Mouse (Mus musculus): ENCODE results near the gene Anln. TPM values are rescaled to one million over a fixed set of nuclear protein-coding genes. Genes with fewer than 3 reads are reported as not detected.

Anln gene
- polyA plus RNA-seq, 1 experiment from 2014 or later, result 2.8 TPM

GRCm38 (mm10) chr9:22368030-22368429 lies 21.0 kb downstream of the Anln start:
- no peaks in the 10 kb centered on the region for H3K27me3 ChIP-seq (replicated peaks; ENCODE audit: insufficient read depth, low read length)
- no peaks in the 10 kb centered on the region for H3K9me3 ChIP-seq (ENCODE audit: low read length)
- no peaks in the 10 kb centered on the region for H3K4me1 ChIP-seq (ENCODE audit: insufficient read depth, low read depth, low read length)
- H3K27ac ChIP-seq (ENCODE audit: low read length), result peak overlapping the region; percentile 51
- 66% methylated on average over 6 of the region's 6 CpGs for WGBS
- ATAC-seq, result peak; percentile 33; the same call in 1 of the 2 replicates
- H3K9ac ChIP-seq (replicated peaks; ENCODE audit: low read depth), result no peak overlapping the region
- TF ChIP-seq EP300 (IDR thresholded peaks at IDR 0.05), result no peak
- no peak overlapping the region for H3K4me3 ChIP-seq (ENCODE audit: low read depth, low read length)
- no peaks in the 10 kb centered on the region for H3K36me3 ChIP-seq (ENCODE audit: insufficient read depth, low read length)
- peak; percentile 25 for DNase-seq (ENCODE audit: low spot score)
- H3K4me2 ChIP-seq (replicated peaks; ENCODE audit: low read depth, low read length), result 0 out of 2 replicates have a peak overlapping the region, but pooled peaks have one; percentile 14

- H3K4me2 ChIP-seq (replicated peaks; ENCODE audit: low read depth, low read length), result no peak overlapping the region
- no peak overlapping the region for H3K9ac ChIP-seq (replicated peaks; ENCODE audit: low read depth)
- TF ChIP-seq EP300 (IDR thresholded peaks at IDR 0.05) (no peak), CTCF (IDR thresholded peaks at IDR 0.05) (no peak)
- ATAC-seq, result no peak
- H3K27ac ChIP-seq (ENCODE audit: low read length), result no peak overlapping the region
- 89% methylated on average over 10 of the region's 10 CpGs for WGBS
- DNase-seq (ENCODE audit: low spot score), result no peak
- H3K9me3 ChIP-seq (ENCODE audit: low read length), result no peaks in the 10 kb centered on the region
- H3K27me3 ChIP-seq (replicated peaks; ENCODE audit: insufficient read depth, low read length), result no peaks in the 10 kb centered on the region
- H3K4me1 ChIP-seq (ENCODE audit: insufficient read depth, low read depth, low read length), result no peaks in the 10 kb centered on the region
- no peak overlapping the region for H3K4me3 ChIP-seq (ENCODE audit: low read depth, low read length)
- no peaks in the 10 kb centered on the region for H3K36me3 ChIP-seq (ENCODE audit: insufficient read depth, low read length)
Measured at GRCm38 (mm10) chr9:22366621-22367020, 22.4 kb downstream of the Anln start.

DNA sequence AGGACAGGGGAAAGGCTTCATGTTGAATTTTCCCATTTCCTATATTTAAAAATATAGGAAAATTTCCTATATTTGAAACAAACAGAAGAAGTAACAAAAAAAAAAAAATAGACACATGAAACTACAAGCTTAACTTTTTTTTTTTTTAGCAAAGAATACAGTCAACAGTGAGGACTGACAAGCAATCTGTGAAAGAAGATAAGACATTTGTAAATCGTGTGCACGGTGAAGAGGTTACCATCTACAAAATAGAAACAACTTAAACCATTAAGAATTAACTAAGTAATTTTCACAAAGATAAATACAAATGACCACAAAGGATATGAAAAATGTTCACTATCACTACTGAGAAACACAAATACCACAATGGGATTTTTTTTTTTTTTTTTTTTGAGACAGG lies 22.8 kb downstream of the Anln start:
- ATAC-seq (no peak), DNase-seq (ENCODE audit: low spot score) (no peak)
- no peaks in the 10 kb centered on the region for H3K4me1 ChIP-seq (ENCODE audit: insufficient read depth, low read depth, low read length)
- H3K4me3 ChIP-seq (ENCODE audit: low read depth, low read length), result no peak overlapping the region
- H3K9ac ChIP-seq (replicated peaks; ENCODE audit: low read depth), result no peak overlapping the region
- TF ChIP-seq CTCF (IDR thresholded peaks at IDR 0.05), result no peak
- no peak for TF ChIP-seq EP300 (IDR thresholded peaks at IDR 0.05)
- H3K27me3 ChIP-seq (replicated peaks; ENCODE audit: insufficient read depth, low read length), result no peaks in the 10 kb centered on the region
- no peak overlapping the region for H3K4me2 ChIP-seq (replicated peaks; ENCODE audit: low read depth, low read length)
- H3K27ac ChIP-seq (ENCODE audit: low read length), result no peak overlapping the region
- H3K9me3 ChIP-seq (ENCODE audit: low read length), result no peaks in the 10 kb centered on the region
- 88% methylated on average over 2 of the region's 2 CpGs for WGBS
- H3K36me3 ChIP-seq (ENCODE audit: insufficient read depth, low read length), result no peaks in the 10 kb centered on the region

- Histone ChIP-seq H3K4me1 (ENCODE audit: insufficient read depth, low read depth, low read length) (no peaks in the 10 kb centered on the region), H3K4me2 (replicated peaks; ENCODE audit: low read depth, low read length) (no peak overlapping the region), H3K27me3 (replicated peaks; ENCODE audit: insufficient read depth, low read length) (no peaks in the 10 kb centered on the region), H3K4me3 (ENCODE audit: low read depth, low read length) (no peak overlapping the region), H3K36me3 (ENCODE audit: insufficient read depth, low read length) (0 out of 2 replicates have a peak, but pooled peaks cover 7% of the 10 kb centered on the region), H3K27ac (ENCODE audit: low read length) (no peak overlapping the region), H3K9ac (replicated peaks; ENCODE audit: low read depth) (no peak overlapping the region), H3K9me3 (ENCODE audit: low read length) (no peaks in the 10 kb centered on the region)
- DNase-seq (ENCODE audit: low spot score), result no peak
- TF ChIP-seq EP300 (IDR thresholded peaks at IDR 0.05), result no peak
- TF ChIP-seq CTCF (IDR thresholded peaks at IDR 0.05), result no peak
- ATAC-seq, result no peak
- 84% methylated on average over 6 of the region's 6 CpGs for WGBS
Measured at GRCm38 (mm10) chr9:22360916-22361315, 28.1 kb downstream of the Anln start.

DNA sequence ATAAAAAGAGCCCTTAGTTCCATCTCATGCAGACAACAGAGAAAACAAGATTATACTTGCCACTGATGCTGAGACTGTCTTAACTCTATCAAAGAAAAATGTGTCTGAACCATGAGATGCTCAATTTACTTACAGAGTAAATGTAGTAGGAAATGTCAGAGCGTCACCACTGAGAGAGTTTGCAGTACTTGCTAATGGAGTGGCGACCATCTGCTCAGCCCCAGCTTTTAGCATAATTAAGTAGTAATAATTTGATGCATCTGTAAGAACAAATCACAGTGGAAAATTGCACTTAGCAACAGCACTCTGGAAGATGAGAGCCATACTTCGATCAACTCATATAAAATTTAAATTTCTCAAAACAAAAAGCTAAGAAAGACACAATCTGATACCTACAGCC lies 33.1 kb downstream of the Anln start:
- H3K4me3 ChIP-seq (ENCODE audit: low read depth, low read length), result no peak overlapping the region
- TF ChIP-seq CTCF (IDR thresholded peaks at IDR 0.05) (no peak), EP300 (IDR thresholded peaks at IDR 0.05) (no peak)
- no peaks in the 10 kb centered on the region for H3K27me3 ChIP-seq (replicated peaks; ENCODE audit: insufficient read depth, low read length)
- H3K9ac ChIP-seq (replicated peaks; ENCODE audit: low read depth), result no peak overlapping the region
- DNase-seq (ENCODE audit: low spot score), result no peak
- no peak overlapping the region for H3K27ac ChIP-seq (ENCODE audit: low read length)
- no peak overlapping the region for H3K4me2 ChIP-seq (replicated peaks; ENCODE audit: low read depth, low read length)
- H3K9me3 ChIP-seq (ENCODE audit: low read length), result no peaks in the 10 kb centered on the region
- 0 out of 2 replicates have a peak, but pooled peaks cover 7% of the 10 kb centered on the region for H3K36me3 ChIP-seq (ENCODE audit: insufficient read depth, low read length)
- ATAC-seq, result no peak
- WGBS, result 92% methylated on average over 3 of the region's 3 CpGs
- H3K4me1 ChIP-seq (ENCODE audit: insufficient read depth, low read depth, low read length), result no peaks in the 10 kb centered on the region

GRCm38 (mm10) chr9:22353901-22354300 lies 35.1 kb downstream of the Anln start:
- no peak for ATAC-seq
- 83% methylated on average over 5 of the region's 5 CpGs for WGBS
- no peaks in the 10 kb centered on the region for H3K36me3 ChIP-seq (ENCODE audit: insufficient read depth, low read length)

GRCm38 (mm10) chr9:22353465-22353864 lies 35.5 kb downstream of the Anln start:
- Histone ChIP-seq H3K4me1 (ENCODE audit: insufficient read depth, low read depth, low read length) (no peaks in the 10 kb centered on the region), H3K27ac (ENCODE audit: low read length) (no peak overlapping the region), H3K4me3 (ENCODE audit: low read depth, low read length) (no peak overlapping the region), H3K4me2 (replicated peaks; ENCODE audit: low read depth, low read length) (no peak overlapping the region), H3K9me3 (ENCODE audit: low read length) (no peaks in the 10 kb centered on the region), H3K27me3 (replicated peaks; ENCODE audit: insufficient read depth, low read length) (no peaks in the 10 kb centered on the region), H3K9ac (replicated peaks; ENCODE audit: low read depth) (no peak overlapping the region), H3K36me3 (ENCODE audit: insufficient read depth, low read length) (no peaks in the 10 kb centered on the region)
- DNase-seq (ENCODE audit: low spot score), result no peak
- TF ChIP-seq EP300 (IDR thresholded peaks at IDR 0.05) (no peak), CTCF (IDR thresholded peaks at IDR 0.05) (0 out of 2 replicates have a peak, but pooled peaks have one; percentile 14)
- no peak for ATAC-seq
- WGBS, result 93% methylated on average over 5 of the region's 5 CpGs

More at GRCm38 (mm10) chr9:22353901-22354300, 35.1 kb downstream of the Anln start:
- Histone ChIP-seq H3K27ac (ENCODE audit: low read length) (no peak overlapping the region), H3K9me3 (ENCODE audit: low read length) (no peaks in the 10 kb centered on the region), H3K4me1 (ENCODE audit: insufficient read depth, low read depth, low read length) (no peaks in the 10 kb centered on the region), H3K4me3 (ENCODE audit: low read depth, low read length) (no peak overlapping the region), H3K27me3 (replicated peaks; ENCODE audit: insufficient read depth, low read length) (no peaks in the 10 kb centered on the region), H3K4me2 (replicated peaks; ENCODE audit: low read depth, low read length) (no peak overlapping the region), H3K9ac (replicated peaks; ENCODE audit: low read depth) (no peak overlapping the region)
- DNase-seq (ENCODE audit: low spot score), result no peak
- no peak for TF ChIP-seq CTCF (IDR thresholded peaks at IDR 0.05)

All from lung, postnatal 0 days (tissue).